Mouse (Mus musculus) limb, embryonic 14.5 days (tissue): Measurements from ENCODE around the gene Stx2. TPM values are rescaled to one million over a fixed set of nuclear protein-coding genes. Genes with fewer than 3 reads are reported as not detected.
"Not testable (repeated sequence)": the region's sequence is repeated elsewhere in the genome, so short reads cannot be mapped to it uniquely, and the experiment has no call there.

Source experiments
- ATAC-seq: fragments of 200-750 bp; cut with Nextera tagmentation; 2 replicates; pipeline ENCODE4 v1.8.0; 2017; ENCODE audit warnings: low read depth, moderate number of reproducible peaks, moderate TSS enrichment; ENCODE audit not compliant: low FRiP score
- DNase-seq: peaks from one replicate; pipeline ENCODE4 v3.0.0-alpha.2; 2015; ENCODE audit warnings: low spot score
- H3K27ac ChIP-seq: fragments of 300-500 bp; sonication (generic); replicated peaks from 2 replicates; pipeline ENCODE4 v1.5.1; 2014; ENCODE audit warnings: low read depth, mild to moderate bottlenecking, low read length, moderate library complexity, mixed read lengths
- H3K27me3 ChIP-seq: fragments of 300-500 bp; sonication (generic); 2 replicates; pipeline ENCODE4 v1.6.1; 2014; ENCODE audit warnings: low read length, mixed read lengths; ENCODE audit not compliant: control insufficient read depth, insufficient read depth
- H3K36me3 ChIP-seq: fragments of 300-500 bp; sonication (generic); 2 replicates; pipeline ENCODE4 v1.6.1; 2014; ENCODE audit warnings: mild to moderate bottlenecking, low read length, moderate library complexity, mixed read lengths; ENCODE audit not compliant: control insufficient read depth, insufficient read depth
- H3K4me1 ChIP-seq: fragments of 300-500 bp; sonication (generic); 2 replicates; pipeline ENCODE4 v1.6.1; 2014; ENCODE audit warnings: antibody characterized with exemption, low read length, mixed read lengths; ENCODE audit not compliant: control insufficient read depth, insufficient read depth
- H3K4me2 ChIP-seq: fragments of 300-500 bp; sonication (generic); replicated peaks from 2 replicates; pipeline ENCODE4 v1.6.1; 2014; ENCODE audit warnings: low read depth, mild to moderate bottlenecking, low read length, moderate library complexity; ENCODE audit not compliant: severe bottlenecking
- H3K4me3 ChIP-seq: fragments of 300-500 bp; sonication (generic); replicated peaks from 2 replicates; pipeline ENCODE4 v1.5.1; 2014; ENCODE audit warnings: low read length
- H3K9ac ChIP-seq: fragments of 300-500 bp; sonication (generic); 2 replicates; pipeline ENCODE4 v1.6.1; 2014; ENCODE audit warnings: mild to moderate bottlenecking, low read depth, low read length, moderate library complexity; ENCODE audit not compliant: severe bottlenecking
- H3K9me3 ChIP-seq: fragments of 300-500 bp; sonication (generic); 2 replicates; pipeline ENCODE4 v1.6.1; 2016; ENCODE audit warnings: low read length; ENCODE audit not compliant: control insufficient read depth
- POLR2A ChIP-seq: fragments of 200-500 bp; IDR thresholded peaks from 2 replicates; pipeline ENCODE4 v1.8.0; 2012; ENCODE audit warnings: inconsistent platforms, mild to moderate bottlenecking, moderate library complexity, borderline replicate concordance; ENCODE audit not compliant: insufficient read depth, insufficient read length; ENCODE audit errors: extremely low read depth
- WGBS: fragments of 180-500 bp; shearing (Covaris S2); extraction: QIAGEN DNeasy Blood & Tissue Kit; methylation state at CpG from one replicate; pipeline ENCODE4 v1.1.7; 2014; 5-methylcytosine and 5-hydroxymethylcytosine counted together
- polyA plus RNA-seq, 2 experiments: library from polyadenylated mRNA; depleted of rRNA in 1 of 2; stranded (reverse) in 1 of 2; unstranded in 1 of 2; fragments of >200 nt; fragmentation: Nextera tagmentation in 1 of 2; extraction: Ambion mirVana in 1 of 2; gene quantifications; 2 replicates each; pipeline versions ENCODE4 v1.2.1 to v1.2.3; 2012 to 2014

Stx2 gene
- polyA plus RNA-seq, 2 experiments = 28.6 to 46.2 TPM

- DNase-seq (no peak), ATAC-seq (no peak)
- no peak overlapping the region for H3K27ac ChIP-seq
- H3K9me3 ChIP-seq = no peaks in the 10 kb centered on the region
- peaks cover 26% of the 10 kb centered on the region for H3K36me3 ChIP-seq
- no peak overlapping the region for H3K9ac ChIP-seq
- H3K27me3 ChIP-seq = no peaks in the 10 kb centered on the region
- H3K4me1 ChIP-seq = no peaks in the 10 kb centered on the region
- 85% methylated on average over 6 of the region's 6 CpGs for WGBS
- no peak for TF ChIP-seq POLR2A
- H3K4me3 ChIP-seq = no peak overlapping the region
- H3K4me2 ChIP-seq = no peak overlapping the region
Measured at GRCm38 (mm10) chr5:128984536-128984935, 23.8 kb downstream of the Stx2 start.

- ATAC-seq (no peak), DNase-seq (peak; percentile 44)
- Histone ChIP-seq H3K9me3 (no peaks in the 10 kb centered on the region), H3K4me2 (no peak overlapping the region), H3K4me1 (no peaks in the 10 kb centered on the region), H3K9ac (no peak overlapping the region), H3K4me3 (no peak overlapping the region), H3K27me3 (no peaks in the 10 kb centered on the region), H3K27ac (no peak overlapping the region), H3K36me3 (peaks cover 20% of the 10 kb centered on the region)
- WGBS = 31% methylated on average over 12 of the region's 12 CpGs
- TF ChIP-seq POLR2A = no peak
Measured at GRCm38 (mm10) chr5:128981607-128982006, 26.8 kb downstream of the Stx2 start.

GRCm38 (mm10) chr5:128980857-128981256 is 27.5 kb downstream of the Stx2 start:
- no peak for ATAC-seq

GRCm38 (mm10) chr5:128978957-128979356 is 29.4 kb downstream of the Stx2 start:
- no peak for TF ChIP-seq POLR2A
- no peak for DNase-seq
- H3K4me2 ChIP-seq = no peak overlapping the region
- H3K4me3 ChIP-seq = no peak overlapping the region
- no peak for ATAC-seq
- no peaks in the 10 kb centered on the region for H3K27me3 ChIP-seq
- H3K9me3 ChIP-seq = no peaks in the 10 kb centered on the region
- WGBS = 99% methylated on average over 7 of the region's 7 CpGs
- H3K27ac ChIP-seq = no peak overlapping the region
- no peak overlapping the region for H3K9ac ChIP-seq
- no peaks in the 10 kb centered on the region for H3K36me3 ChIP-seq
- no peaks in the 10 kb centered on the region for H3K4me1 ChIP-seq

More at GRCm38 (mm10) chr5:128980857-128981256, 27.5 kb downstream of the Stx2 start:
- H3K36me3 ChIP-seq = peaks cover 13% of the 10 kb centered on the region
- no peak overlapping the region for H3K4me2 ChIP-seq
- no peak overlapping the region for H3K4me3 ChIP-seq
- no peaks in the 10 kb centered on the region for H3K9me3 ChIP-seq
- no peak for TF ChIP-seq POLR2A
- H3K27ac ChIP-seq = no peak overlapping the region
- DNase-seq = no peak
- H3K9ac ChIP-seq = no peak overlapping the region
- WGBS = 71% methylated on average over 7 of the region's 7 CpGs
- H3K4me1 ChIP-seq = no peaks in the 10 kb centered on the region
- no peaks in the 10 kb centered on the region for H3K27me3 ChIP-seq

- ATAC-seq, H3K27me3 ChIP-seq, H3K9me3 ChIP-seq, H3K9ac ChIP-seq, H3K36me3 ChIP-seq, H3K4me2 ChIP-seq, H3K27ac ChIP-seq, DNase-seq, H3K4me1 ChIP-seq, H3K4me3 ChIP-seq: not testable (repeated sequence)
- 81% methylated on average over 1 of the region's 1 CpGs for WGBS
Measured at GRCm38 (mm10) chr5:128977466-128977865, 30.9 kb downstream of the Stx2 start.

GRCm38 (mm10) chr5:128976266-128976665 is 32.1 kb downstream of the Stx2 start:
- DNase-seq = no peak
- no peaks in the 10 kb centered on the region for H3K36me3 ChIP-seq
- H3K4me1 ChIP-seq = no peaks in the 10 kb centered on the region
- no peaks in the 10 kb centered on the region for H3K9me3 ChIP-seq
- no peak overlapping the region for H3K4me3 ChIP-seq
- H3K27ac ChIP-seq = no peak overlapping the region
- TF ChIP-seq POLR2A = no peak
- no peak overlapping the region for H3K4me2 ChIP-seq
- 29% methylated on average over 4 of the region's 4 CpGs for WGBS
- no peak for ATAC-seq
- H3K27me3 ChIP-seq = no peaks in the 10 kb centered on the region
- H3K9ac ChIP-seq = no peak overlapping the region
